In genomic region chr3:153084226-153085095, GRCm38 (mm10) we compare ENCODE assay signal across 8 mouse cellular contexts.
A peak's percentile ranks its signal among the peaks of the same experiment; 100 is the strongest.
DNase-seq lines count a peak whose midpoint lies in the region; ATAC-seq and TF ChIP-seq lines count a peak whose summit lies in the region.

No protein-coding gene starts in this region.

- TF ChIP-seq CTCF in lung, postnatal 0 days (IDR thresholded peaks at IDR 0.05), result no peak

- no peaks in the 10 kb centered on the region for H3K4me1 ChIP-seq in lung, postnatal 0 days (ENCODE audit: insufficient read depth, low read depth, low read length)

- intact Hi-C loops in gastrocnemius, postnatal 36 days (cut with DNase I), result no loop called here

- no peak overlapping the region for H3K27ac ChIP-seq in lung, postnatal 0 days (ENCODE audit: low read length)

- no peak overlapping the region for H3K4me3 ChIP-seq in lung, postnatal 0 days (ENCODE audit: low read depth, low read length)

- peak; percentile 28 for DNase-seq in lung, postnatal 14 days
- no peak for DNase-seq in lung, postnatal 0 days (ENCODE audit: low spot score)
- peak; percentile 43 to 79 for DNase-seq in cerebellum, postnatal 4 days (ENCODE audit: low spot score in 2 of 2)
- peak; percentile 19 to 30 for DNase-seq in gastrocnemius, postnatal 36 days
- peak; percentile 18 to 49 for DNase-seq in left cerebral cortex, adult 8-10 months (ENCODE audit: low spot score in 2 of 2)
- DNase-seq in retina, embryonic 14.5 days (ENCODE audit: low spot score), result peak; percentile 82
- DNase-seq in c-Kit-positive CD71-positive TER-119-positive erythroid progenitor cells, embryonic 14.5 days (ENCODE audit: low spot score), result no peak

- no peak overlapping the region for H3K4me2 ChIP-seq in lung, postnatal 0 days (replicated peaks; ENCODE audit: low read depth, low read length)

- H3K36me3 ChIP-seq in lung, postnatal 0 days (ENCODE audit: insufficient read depth, low read length), result no peaks in the 10 kb centered on the region

- H3K9ac ChIP-seq in lung, postnatal 0 days (replicated peaks; ENCODE audit: low read depth), result no peak overlapping the region

- 58% methylated on average over 23 of the region's 23 CpGs for WGBS in lung, postnatal 0 days

- H3K9me3 ChIP-seq in lung, postnatal 0 days (ENCODE audit: low read length), result no peaks in the 10 kb centered on the region

- no peaks in the 10 kb centered on the region for H3K27me3 ChIP-seq in lung, postnatal 0 days (replicated peaks; ENCODE audit: insufficient read depth, low read length)

- ATAC-seq in lung, postnatal 0 days, result no peak
- ATAC-seq in monocyte, adult 5-6 weeks (replicated peaks; ENCODE audit: insufficient number of reproducible peaks, low FRiP score, low TSS enrichment, poor library complexity, severe bottlenecking), result no peak

- TF ChIP-seq EP300 in lung, postnatal 0 days (IDR thresholded peaks at IDR 0.05), result no peak

Comparison
In these comparisons a context has a peak if more than half of its experiments do, and no peak if none do; other contexts are left out.
1. DNase-seq: peak in lung, postnatal 14 days (single experiment), cerebellum, postnatal 4 days (2 of 2), gastrocnemius, postnatal 36 days (2 of 2), left cerebral cortex, adult 8-10 months (2 of 2) and retina, embryonic 14.5 days (single experiment); none in lung, postnatal 0 days (single experiment) and c-Kit-positive CD71-positive TER-119-positive erythroid progenitor cells, embryonic 14.5 days (single experiment).